Mouse (Mus musculus): ENCODE measurements at regions not wholly inside any gene's neighbourhood (a gene's known extent, or its start where the extent isn't known, plus 50 kb on each side); places are given as distances from the start of the nearest gene placed in this dataset.

- DNase-seq (ENCODE audit: low read depth, low spot score) = peak; percentile 85
Measured at GRCm38 (mm10) chr16:25042669-25043440, 243.8 kb upstream of the Tprg start.

- DNase-seq (ENCODE audit: low read depth, low spot score) = no peak
Measured at GRCm38 (mm10) chr16:25044637-25045036, 242.0 kb upstream of the Tprg start.

GRCm38 (mm10) chr16:25047726-25048125 is 238.9 kb upstream of the Tprg start:
- DNase-seq (ENCODE audit: low read depth, low spot score) = peak; percentile 25

DNA sequence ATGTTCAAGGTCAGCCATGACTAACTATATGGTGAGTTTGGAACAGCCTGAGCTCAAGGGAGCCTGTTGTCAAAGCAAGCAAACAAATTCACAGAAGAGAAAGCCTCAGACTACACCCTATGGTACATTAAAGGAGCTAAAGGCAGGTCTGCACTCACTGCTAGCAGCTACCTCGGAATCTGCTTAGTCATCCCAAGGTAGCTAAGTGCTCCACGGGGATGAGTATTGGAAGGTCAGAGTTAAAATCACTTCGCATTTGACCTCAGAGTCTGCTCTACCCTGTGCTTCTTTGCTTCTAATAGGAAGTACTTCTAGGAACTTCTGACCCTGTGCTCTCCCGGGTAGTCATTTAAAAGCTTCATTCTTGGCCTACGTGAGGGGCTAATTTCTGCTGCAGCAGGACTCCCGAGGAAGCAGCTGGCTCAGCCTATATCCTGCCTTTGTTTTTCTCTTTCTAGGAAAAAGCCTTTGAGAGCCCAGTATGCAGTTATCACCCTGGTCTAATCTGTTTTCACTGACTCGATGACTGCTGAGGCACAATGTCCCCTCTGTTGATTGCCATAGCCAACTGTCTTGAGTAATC is 236.6 kb upstream of the Tprg start:
- no peak for DNase-seq (ENCODE audit: low read depth, low spot score)

DNA sequence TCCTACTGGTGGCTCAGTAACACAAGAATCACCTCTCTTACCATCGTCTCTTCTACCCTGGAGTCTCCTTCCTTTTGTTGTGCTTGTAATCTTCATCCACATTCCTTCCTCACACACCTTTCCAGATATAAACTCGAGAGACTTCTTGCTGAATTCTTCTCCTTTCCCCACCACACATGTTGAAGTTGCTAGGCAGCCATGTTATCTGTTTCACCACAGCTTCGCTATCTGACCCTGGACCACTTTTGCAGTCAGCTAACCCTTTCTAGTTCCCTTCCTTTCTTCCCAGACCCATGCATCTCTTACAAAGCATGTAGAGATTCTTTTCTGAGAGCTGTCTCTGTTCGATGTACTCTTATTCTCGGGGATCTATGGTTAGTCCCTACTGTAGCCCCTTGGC is 235.6 kb upstream of the Tprg start:
- DNase-seq (ENCODE audit: low read depth, low spot score) = no peak

- DNase-seq (ENCODE audit: low read depth, low spot score) = no peak
Measured at GRCm38 (mm10) chr16:25052428-25052827, 234.2 kb upstream of the Tprg start.

DNA sequence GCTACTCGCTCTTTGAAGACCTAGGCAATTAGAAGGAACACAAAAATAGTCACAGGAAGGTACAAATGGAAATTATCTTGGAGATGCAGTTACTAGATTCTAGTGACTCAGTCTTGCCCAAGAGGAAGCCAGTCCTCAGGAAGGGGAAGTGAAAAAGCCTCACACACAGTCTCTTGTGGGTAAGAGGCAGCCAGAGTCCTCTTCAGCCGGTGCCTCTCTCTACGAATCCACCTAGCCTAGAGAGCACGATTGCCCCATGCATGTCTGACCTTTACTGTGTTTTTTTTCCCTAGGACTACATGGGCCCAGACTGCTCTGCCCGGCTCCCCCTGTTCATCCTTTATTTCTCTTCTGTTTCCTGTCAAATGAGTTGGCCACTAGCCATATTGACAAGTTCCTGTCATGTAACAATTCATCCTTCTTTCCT is 233.7 kb upstream of the Tprg start:
- no peak for DNase-seq (ENCODE audit: low read depth, low spot score)

GRCm38 (mm10) chr16:25054304-25054703 is 232.3 kb upstream of the Tprg start:
- DNase-seq (ENCODE audit: low read depth, low spot score) = no peak

- no peak for DNase-seq (ENCODE audit: low read depth, low spot score)
Measured at GRCm38 (mm10) chr16:25055376-25055775, 231.2 kb upstream of the Tprg start.

- DNase-seq (ENCODE audit: low read depth, low spot score) = peak; percentile 55
Measured at GRCm38 (mm10) chr16:25058051-25058747, 228.4 kb upstream of the Tprg start.

- peak; percentile 99 for DNase-seq (ENCODE audit: low read depth, low spot score)
Measured at GRCm38 (mm10) chr16:25058812-25059501, 227.7 kb upstream of the Tprg start.

GRCm38 (mm10) chr16:25059504-25059992 is 227.1 kb upstream of the Tprg start:
- DNase-seq (ENCODE audit: low read depth, low spot score) = peak; percentile 97

- no peak for DNase-seq (ENCODE audit: low read depth, low spot score)
Measured at GRCm38 (mm10) chr16:25060266-25060665, 226.4 kb upstream of the Tprg start.

GRCm38 (mm10) chr16:25061631-25062030 is 225.0 kb upstream of the Tprg start:
- peak; percentile 95 for DNase-seq (ENCODE audit: low read depth, low spot score)

DNA sequence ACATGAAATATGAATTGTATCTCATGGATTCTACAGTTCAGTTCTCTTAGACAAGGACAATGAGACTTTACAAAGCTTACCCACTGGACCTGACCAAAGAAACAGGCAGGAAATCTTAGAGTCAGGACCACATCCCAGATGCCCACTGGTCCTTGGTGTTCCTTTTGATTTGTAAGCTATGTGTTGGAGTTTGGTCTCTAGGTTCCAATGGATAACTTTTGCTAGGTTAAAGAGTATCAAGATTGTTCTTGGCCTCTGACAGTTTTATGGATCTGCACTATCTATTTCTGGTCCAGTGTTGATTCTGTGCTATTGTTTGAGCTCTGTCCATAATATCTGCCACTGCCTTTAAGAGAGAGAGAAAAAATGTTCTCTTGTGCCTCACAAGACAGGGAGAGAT is 222.6 kb upstream of the Tprg start:
- DNase-seq (ENCODE audit: low read depth, low spot score) = peak; percentile 21

GRCm38 (mm10) chr16:25064538-25064937 is 222.1 kb upstream of the Tprg start:
- peak; percentile 95 for DNase-seq (ENCODE audit: low read depth, low spot score)

DNA sequence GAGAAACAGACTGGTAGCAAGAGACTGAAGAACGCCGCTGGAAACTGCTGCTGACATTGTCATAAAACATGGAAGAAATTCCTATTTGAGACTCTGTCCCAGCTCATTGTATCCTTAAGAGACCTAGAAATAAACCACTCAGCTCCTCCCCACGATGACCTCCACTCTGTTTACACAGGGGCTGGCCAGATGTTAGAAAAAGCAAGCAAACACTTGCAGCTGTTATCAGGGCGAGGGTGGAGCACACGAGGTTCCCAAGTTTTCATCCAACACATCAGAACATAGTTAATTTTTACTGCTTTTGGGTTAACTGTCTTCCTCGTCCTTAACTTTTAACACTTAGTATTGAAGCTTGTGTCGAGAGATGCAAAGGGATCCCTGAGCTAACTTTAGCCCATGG is 219.8 kb upstream of the Tprg start:
- DNase-seq (ENCODE audit: low read depth, low spot score) = peak; percentile 22

GRCm38 (mm10) chr16:25067276-25068249 is 219.1 kb upstream of the Tprg start:
- peak; percentile 71 for DNase-seq (ENCODE audit: low read depth, low spot score)

DNA sequence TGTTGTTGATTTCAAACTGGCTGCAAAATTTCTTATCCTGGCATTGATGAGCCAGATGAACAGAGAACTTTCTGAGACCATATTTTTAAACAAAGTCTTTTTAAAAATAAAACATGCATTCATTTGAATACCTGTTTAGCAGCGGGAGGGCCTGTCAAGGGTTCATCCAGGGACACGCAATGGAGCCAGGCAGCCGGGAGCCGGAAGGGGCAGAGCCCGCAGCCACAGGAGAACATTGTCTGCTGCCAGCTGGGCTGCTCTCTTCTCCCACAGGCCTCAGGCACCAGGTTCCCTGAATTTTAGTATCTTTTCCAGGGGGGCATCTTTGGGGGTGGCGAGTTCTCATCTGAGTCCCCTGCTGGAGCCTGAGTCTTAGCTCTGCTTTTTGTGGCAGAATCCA is 205.8 kb upstream of the Tprg start:
- no peak for DNase-seq (ENCODE audit: low read depth, low spot score)

- DNase-seq (ENCODE audit: low read depth, low spot score) = no peak
Measured at GRCm38 (mm10) chr16:25083729-25084128, 202.9 kb upstream of the Tprg start.

Data from 3T3-L1 (cell line).